Mouse (Mus musculus) retina, adult 2 months (tissue): ENCODE results near the gene Hist1h2ag.
A peak's percentile ranks its signal among the peaks of the same experiment; 100 is the strongest.

Experiments used
- DNase-seq: peaks from one replicate; pipeline ENCODE4 v3.0.0-alpha.2; 2012; ENCODE audit warnings: low read depth, low spot score

Hist1h2ag gene

GRCm38 (mm10) chr13:22036986-22037385, 5.8 kb downstream of the Hist1h2ag start:
- no peak for DNase-seq

GRCm38 (mm10) chr13:22036149-22036956, 6.4 kb downstream of the Hist1h2ag start:
- no peak for DNase-seq

GRCm38 (mm10) chr13:22035267-22036148, 7.2 kb downstream of the Hist1h2ag start, which contains the start of the genes Hist1h2ah and Hist1h2bk:
TSS of gene Hist1h2ah (minus strand) at chr13:22035568.
TSS of gene Hist1h2bk (plus strand) at chr13:22035870.
- peak; percentile 78 for DNase-seq

- no peak for DNase-seq
Observed at GRCm38 (mm10) chr13:22034443-22035266, 8.1 kb downstream of the Hist1h2ag start.

- DNase-seq = no peak
Observed at GRCm38 (mm10) chr13:22033741-22034442, 8.9 kb downstream of the Hist1h2ag start.

- DNase-seq = no peak
Observed at GRCm38 (mm10) chr13:22030493-22030892, 12.3 kb downstream of the Hist1h2ag start.

GRCm38 (mm10) chr13:22029928-22030327, 12.8 kb downstream of the Hist1h2ag start:
- no peak for DNase-seq

GRCm38 (mm10) chr13:22028673-22029460, 13.9 kb downstream of the Hist1h2ag start:
- peak; percentile 77 for DNase-seq

- no peak for DNase-seq
Observed at GRCm38 (mm10) chr13:22026058-22027031, 16.4 kb downstream of the Hist1h2ag start.

- DNase-seq = no peak
Observed at GRCm38 (mm10) chr13:22022241-22022640, 20.5 kb downstream of the Hist1h2ag start.

- DNase-seq = no peak
Observed at GRCm38 (mm10) chr13:22021581-22021980, 21.2 kb downstream of the Hist1h2ag start.

GRCm38 (mm10) chr13:22020901-22021339, 21.8 kb downstream of the Hist1h2ag start:
- DNase-seq = no peak

- DNase-seq = no peak
Observed at GRCm38 (mm10) chr13:22019934-22020835, 22.6 kb downstream of the Hist1h2ag start.

GRCm38 (mm10) chr13:22015479-22016450, 27.0 kb downstream of the Hist1h2ag start:
- DNase-seq = no peak

GRCm38 (mm10) chr13:22014411-22014845, 28.3 kb downstream of the Hist1h2ag start:
- no peak for DNase-seq

- no peak for DNase-seq
Observed at GRCm38 (mm10) chr13:22013716-22014115, 29.0 kb downstream of the Hist1h2ag start.
